Mouse (Mus musculus) cerebellum, adult 2 months (tissue): ENCODE results near the gene Fam71e1.

Experiments
- CTCF ChIP-seq: fragments of 200-500 bp; IDR thresholded peaks from 2 replicates; pipeline ENCODE4 v1.5.1; 2011; ENCODE audit warnings: low read depth, mild to moderate bottlenecking, control low read depth, low read length, moderate library complexity, borderline replicate concordance; ENCODE audit not compliant: insufficient read depth
- POLR2A ChIP-seq: fragments of 200-500 bp; IDR thresholded peaks from 2 replicates; pipeline ENCODE4 v1.6.1; 2011; ENCODE audit warnings: low read length, control low read depth, borderline replicate concordance; ENCODE audit not compliant: insufficient read depth

DNA sequence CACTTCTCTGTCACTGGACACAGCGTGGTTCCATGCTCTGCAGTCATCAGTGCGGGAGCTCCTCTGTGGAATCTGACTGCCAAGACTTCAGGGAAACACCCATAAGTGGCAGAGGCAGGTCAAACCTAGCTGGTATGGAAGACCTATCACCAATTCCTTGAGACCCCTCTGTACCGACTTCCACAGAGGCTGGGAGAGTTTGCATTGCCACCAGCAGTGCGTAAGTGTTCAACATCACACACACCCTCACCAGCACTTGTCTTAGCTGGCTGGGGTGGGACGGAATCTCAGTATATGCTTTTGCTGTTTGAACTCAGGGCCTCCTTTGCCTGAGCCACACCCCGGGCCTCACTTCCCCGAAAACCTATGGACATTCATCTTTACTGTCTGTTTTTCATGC lies 8.4 kb upstream of the Fam71e1 start:
- no peak for TF ChIP-seq CTCF
- no peak for TF ChIP-seq POLR2A
